Mouse (Mus musculus) monocyte, adult 59 days (primary cell): ENCODE results near the gene Insl6. TPM values are rescaled to one million over a fixed set of nuclear protein-coding genes. Genes with fewer than 3 reads are reported as not detected.

ENCODE experiments used
- total RNA-seq, 2 experiments: library from RNA; stranded (reverse); gene quantifications; one replicate each; pipeline ENCODE4 v1.2.4; 2023

Insl6 gene
- 1 to 10 TPM; 1.3 to 2.2 TPM for total RNA-seq

GRCm38 (mm10) chr19:29325053-29325851 lies at the start of gene Insl6:
TSS of gene Insl6 (minus strand) at chr19:29325356.

GRCm38 (mm10) chr19:29366969-29367622 lies 41.9 kb upstream of the Insl6 start, which contains the start of the genes Plgrkt and Cd274:
TSS of gene Plgrkt (minus strand) at chr19:29367390.
TSS of gene Cd274 (plus strand) at chr19:29367455.

GRCm38 (mm10) chr19:29334068-29334745 lies 9.1 kb upstream of the Insl6 start, which contains the start of gene Rln1:
TSS of gene Rln1 (minus strand) at chr19:29334670.

Other genes starting within 250 kb of the Insl6 start
- 10 to 100 TPM in 1 of 2 experiments, 1 to 10 TPM in 1; 9.2 to 11.5 TPM for gene Rcl1, start 224.0 kb downstream of the Insl6 start, total RNA-seq
- 10 to 100 TPM; 66.5 to 78.9 TPM for gene Jak2, start 73.5 kb downstream of the Insl6 start, total RNA-seq
- not detected for gene Rln1, start 9.3 kb upstream of the Insl6 start, total RNA-seq
- 10 to 100 TPM; 68.6 to 78.6 TPM for gene Plgrkt, start 42.0 kb upstream of the Insl6 start, total RNA-seq
- 10 to 100 TPM; 43.3 to 46.0 TPM for gene Cd274, start 42.1 kb upstream of the Insl6 start, total RNA-seq
- 10 to 100 TPM in 1 of 2 experiments, 1 to 10 TPM in 1; 8.6 to 11.3 TPM for gene Pdcd1lg2, start 85.6 kb upstream of the Insl6 start, total RNA-seq
- 10 to 100 TPM; 46.8 to 49.5 TPM for gene Ric1, start 196.9 kb upstream of the Insl6 start, total RNA-seq